Comparison of ENCODE assay signal across 8 mouse cellular contexts in the genomic region with DNA sequence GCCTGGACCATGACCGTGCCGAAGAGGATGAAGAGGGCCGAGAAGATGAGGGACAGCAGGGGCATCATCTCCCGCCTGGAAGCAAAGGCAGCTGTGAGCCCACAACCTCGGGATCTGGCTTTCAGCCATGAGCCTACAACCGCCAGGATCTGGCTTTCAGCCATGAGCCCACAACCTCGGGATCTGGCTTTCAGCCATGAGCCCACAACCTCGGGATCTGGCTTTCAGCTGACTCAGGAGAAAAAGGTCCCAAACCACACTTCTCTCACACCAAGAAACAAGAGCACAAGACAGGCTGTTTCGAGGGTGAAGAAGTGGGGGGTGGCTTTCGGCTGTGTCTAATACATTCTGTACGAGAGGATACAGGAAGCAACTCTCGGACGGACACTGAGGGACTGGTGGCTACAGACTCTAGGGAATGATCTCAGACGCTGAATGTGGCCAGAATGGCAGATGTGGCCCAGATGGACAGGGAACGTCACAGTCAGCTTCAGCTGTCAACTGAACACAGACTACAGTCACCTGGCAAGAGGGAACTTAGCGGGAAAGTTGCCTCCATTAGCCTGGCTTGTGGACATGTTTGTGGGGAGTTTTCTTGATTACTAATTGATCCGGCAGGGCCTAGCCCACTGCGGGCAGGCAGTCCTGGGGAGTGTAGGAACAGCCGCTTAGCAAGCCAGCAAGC. TPM values are rescaled to one million over a fixed set of nuclear protein-coding genes. Genes with fewer than 3 reads are reported as not detected.
DNase-seq lines count a peak whose midpoint lies in the region; ATAC-seq and TF ChIP-seq lines count a peak whose summit lies in the region.

No protein-coding gene starts in this region.

- no peak for TF ChIP-seq CTCF in liver, adult 2 months (IDR thresholded peaks at IDR 0.05; ENCODE audit: low read depth, low read length)

- no peak for DNase-seq in liver, adult 2 months (ENCODE audit: extremely low read depth, low read depth, low spot score)
- DNase-seq in liver: no peak
- peak; percentile 26 for DNase-seq in brain, embryonic 18.5 days (ENCODE audit: low read depth, low spot score)
- DNase-seq in kidney, postnatal 14 days: peak; percentile 77
- DNase-seq in frontal cortex, postnatal 36 days (ENCODE audit: low spot score in 2 of 2): no peak
- DNase-seq in urinary bladder, adult 2 months (ENCODE audit: low spot score): no peak

- H3K4me1 ChIP-seq in liver, adult 2 months (ENCODE audit: control insufficient read depth, insufficient read depth, low read length): 0 out of 2 replicates have a peak, but pooled peaks cover 2% of the 10 kb centered on the region
- peaks cover 19% of the 10 kb centered on the region for H3K4me1 ChIP-seq in heart, embryonic 11.5 days (ENCODE audit: control insufficient read depth, insufficient read depth, low read length)

- 0 out of 2 replicates have a peak, but pooled peaks have one; percentile 19 for ATAC-seq in heart, embryonic 11.5 days (replicated peaks; ENCODE audit: insufficient number of reproducible peaks, low FRiP score, low TSS enrichment)

- H3K9me3 ChIP-seq in heart, embryonic 11.5 days (replicated peaks; ENCODE audit: control insufficient read depth, low read length): no peaks in the 10 kb centered on the region

- 72% methylated on average over 19 of the region's 19 CpGs for WGBS in liver, adult 2 months
- 55% methylated on average over 19 of the region's 19 CpGs for WGBS in heart, embryonic 11.5 days (ENCODE audit: insufficient replicate concordance)

- H3K79me2 ChIP-seq in liver, adult 2 months (ENCODE audit: control insufficient read depth, insufficient read depth, low read length): no peaks in the 10 kb centered on the region
- H3K79me2 ChIP-seq in myocyte (ENCODE audit: control insufficient read depth, insufficient read depth): no peaks in the 10 kb centered on the region

- H3K27ac ChIP-seq in liver, adult 2 months (replicated peaks; ENCODE audit: insufficient read depth, low read depth, low read length): peak overlapping the region; percentile 45; the same call in 1 of the 2 replicates
- peak overlapping the region; percentile 92 for H3K27ac ChIP-seq in heart, embryonic 11.5 days (ENCODE audit: low read depth, low read length)

- H3K4me3 ChIP-seq in liver, adult 2 months (ENCODE audit: insufficient read depth, low read depth, low read length): no peak overlapping the region
- H3K4me3 ChIP-seq in heart, embryonic 11.5 days (ENCODE audit: low read depth, low read length): no peak overlapping the region
- H3K4me3 ChIP-seq in myocyte: no peak overlapping the region

- H3K9ac ChIP-seq in liver, adult 2 months (ENCODE audit: low read depth, low read length): 0 out of 2 replicates have a peak overlapping the region, but pooled peaks have one; percentile 33
- H3K9ac ChIP-seq in heart, embryonic 11.5 days (ENCODE audit: low read depth, low read length): no peak overlapping the region

- H3K27me3 ChIP-seq in liver, adult 2 months (ENCODE audit: control insufficient read depth, insufficient read depth, low read length): no peaks in the 10 kb centered on the region
- no peaks in the 10 kb centered on the region for H3K27me3 ChIP-seq in heart, embryonic 11.5 days (ENCODE audit: control insufficient read depth, insufficient read depth, low read length)
- no peaks in the 10 kb centered on the region for H3K27me3 ChIP-seq in myocyte (ENCODE audit: control insufficient read depth, insufficient read depth, insufficient read length)

- no peak overlapping the region for H3ac ChIP-seq in myocyte (ENCODE audit: control insufficient read depth, insufficient read length)

- peaks cover 16% of the 10 kb centered on the region for H3K36me3 ChIP-seq in liver, adult 2 months (ENCODE audit: control insufficient read depth, insufficient read depth, low read length)
- peaks cover 23% of the 10 kb centered on the region for H3K36me3 ChIP-seq in heart, embryonic 11.5 days (ENCODE audit: control insufficient read depth, insufficient read depth, low read length)
- peaks cover 21% of the 10 kb centered on the region for H3K36me3 ChIP-seq in myocyte (ENCODE audit: control insufficient read depth, insufficient read depth)

- peak overlapping the region; percentile 40 for H3K4me2 ChIP-seq in heart, embryonic 11.5 days
- peak overlapping the region; percentile 63 for H3K4me2 ChIP-seq in myocyte (ENCODE audit: low read depth)

- no peak for TF ChIP-seq POLR2A in liver, adult 2 months (IDR thresholded peaks at IDR 0.05; ENCODE audit: extremely low read depth, insufficient read depth, low read length)
- no peak for TF ChIP-seq POLR2A in myocyte (IDR thresholded peaks at IDR 0.05; ENCODE audit: insufficient read length, low read depth)

TF ChIP-seq in myocyte, 11 proteins besides CTCF, POLR2A, EP300 and RAD21:
- peak; percentile 6 to 79 (median 64) for TF ChIP-seq MYOG (IDR thresholded peaks at IDR 0.05; ENCODE audit: control insufficient read depth in 1 of 3, insufficient read depth in 1 of 3, insufficient read length in 2 of 3, low read depth in 2 of 3)
- TF ChIP-seq TCF3 (IDR thresholded peaks at IDR 0.05; ENCODE audit: insufficient read length, low read depth): peak; percentile 66
- TF ChIP-seq MYOD1 (IDR thresholded peaks at IDR 0.05; ENCODE audit: control insufficient read depth in 1 of 3, insufficient read length in 2 of 3, low read depth in 2 of 3): peak; percentile 17 to 69 (median 39)
- TF ChIP-seq REST (IDR thresholded peaks at IDR 0.05; ENCODE audit: insufficient read depth, insufficient read length): no peak
- no peak for TF ChIP-seq USF1 (IDR thresholded peaks at IDR 0.05; ENCODE audit: low read depth)
- no peak for TF ChIP-seq TCF12 (IDR thresholded peaks at IDR 0.05; ENCODE audit: insufficient read depth, poor library complexity, severe bottlenecking)

RNA-seq across cellular contexts. Expression of gene Agmat, which starts 20.3 kb away (rescaled TPM):
- 164 and 180 TPM in 2 replicates for total RNA-seq in liver, adult 2 months (2014; rRNA removed)
- polyA plus RNA-seq in liver, adult 2 months (2012; rRNA removed): 453 and 487 TPM in 2 replicates
- polyA plus RNA-seq in heart, embryonic 11.5 days (2014; fragmentation: Nextera tagmentation; extraction: Ambion mirVana): 0.80 and 1.0 TPM in 2 replicates
- 0.72 TPM for polyA plus RNA-seq in myocyte (2012; fragmentation: generic; extraction: Trizol)
- not detected in 2 replicates for polyA plus RNA-seq in urinary bladder, adult 2 months (2012; rRNA removed)

RNA-seq across cellular contexts. Expression of gene Dnajc16, which starts 23.9 kb away (rescaled TPM):
- total RNA-seq in liver, adult 2 months (2014; rRNA removed): 3.8 and 5.4 TPM in 2 replicates
- 5.5 and 5.6 TPM in 2 replicates for polyA plus RNA-seq in liver, adult 2 months (2012; rRNA removed)
- polyA plus RNA-seq in heart, embryonic 11.5 days (2014; fragmentation: Nextera tagmentation; extraction: Ambion mirVana): 3.2 and 4.3 TPM in 2 replicates
- polyA plus RNA-seq in myocyte (2012; fragmentation: generic; extraction: Trizol): 9.5 TPM
- 12.8 and 13.0 TPM in 2 replicates for polyA plus RNA-seq in urinary bladder, adult 2 months (2012; rRNA removed)

RNA-seq across cellular contexts. Expression of gene Casp9, which starts 26.6 kb away (rescaled TPM):
- total RNA-seq in liver, adult 2 months (2014; rRNA removed): 8.4 and 10.5 TPM in 2 replicates
- polyA plus RNA-seq in liver, adult 2 months (2012; rRNA removed): 10.9 and 13.3 TPM in 2 replicates
- polyA plus RNA-seq in heart, embryonic 11.5 days (2014; fragmentation: Nextera tagmentation; extraction: Ambion mirVana): 15.4 and 17.5 TPM in 2 replicates
- polyA plus RNA-seq in myocyte (2012; fragmentation: generic; extraction: Trizol): 15.2 TPM
- 15.7 and 16.9 TPM in 2 replicates for polyA plus RNA-seq in urinary bladder, adult 2 months (2012; rRNA removed)

RNA-seq across cellular contexts. Expression of gene Ddi2, which starts 43.6 kb away (rescaled TPM):
- 59.2 and 64.0 TPM in 2 replicates for total RNA-seq in liver, adult 2 months (2014; rRNA removed)
- polyA plus RNA-seq in liver, adult 2 months (2012; rRNA removed): 51.2 and 55.7 TPM in 2 replicates
- 13.5 and 13.7 TPM in 2 replicates for polyA plus RNA-seq in heart, embryonic 11.5 days (2014; fragmentation: Nextera tagmentation; extraction: Ambion mirVana)
- polyA plus RNA-seq in myocyte (2012; fragmentation: generic; extraction: Trizol): 10.6 TPM
- polyA plus RNA-seq in urinary bladder, adult 2 months (2012; rRNA removed): 38.9 and 40.9 TPM in 2 replicates

RNA-seq across cellular contexts. Expression of gene Cela2a, which starts 59.1 kb away (rescaled TPM):
- 80.9 and 238 TPM in 2 replicates for total RNA-seq in liver, adult 2 months (2014; rRNA removed)
- polyA plus RNA-seq in liver, adult 2 months (2012; rRNA removed): 3.6 and 4.8 TPM in 2 replicates
- polyA plus RNA-seq in heart, embryonic 11.5 days (2014; fragmentation: Nextera tagmentation; extraction: Ambion mirVana): not detected in 2 replicates
- polyA plus RNA-seq in myocyte (2012; fragmentation: generic; extraction: Trizol): not detected
- 0.29 and 1.3 TPM in 2 replicates for polyA plus RNA-seq in urinary bladder, adult 2 months (2012; rRNA removed)

Comparison
In these comparisons a context has a peak if more than half of its experiments do, and no peak if none do; other contexts are left out.
1. DNase-seq: peak in brain, embryonic 18.5 days (single experiment) and kidney, postnatal 14 days (single experiment); none in liver, adult 2 months (single experiment), liver (single experiment), frontal cortex, postnatal 36 days (0 of 2) and urinary bladder, adult 2 months (single experiment).
2. RNA of gene Agmat, which starts 20.3 kb away (polyA plus RNA-seq): 453 to 487 TPM in liver, adult 2 months; 0.80 to 1.0 TPM in heart, embryonic 11.5 days, 0.72 TPM in myocyte (single experiment) and not detected in urinary bladder, adult 2 months; every median in the first group is over 100 times any median in the second.